Mouse (Mus musculus): Measurements from ENCODE around the gene Lpcat1. TPM values are rescaled to one million over a fixed set of nuclear protein-coding genes. Genes with fewer than 3 reads are reported as not detected.

Lpcat1 gene
- total RNA-seq, 4 experiments from 2014 or later, result 16.2 to 26.5 (median 20.5) TPM

Other genes with a start within 250 kb of the Lpcat1 start
- under 1 TPM in 1 of 4 experiments, not detected in 3; 0.15 TPM for gene Irx4, start 206.7 kb upstream of the Lpcat1 start, total RNA-seq (2022)
- 10 to 100 TPM; 58.8 to 75.6 (median 65.2) TPM for gene Mrpl36, start 138.7 kb upstream of the Lpcat1 start, total RNA-seq (2022)
- 100 to 1,000 TPM; 147 to 232 (median 199) TPM for gene Ndufs6, start 138.7 kb upstream of the Lpcat1 start, total RNA-seq (2022)
- gene Slc6a3, start 69.5 kb downstream of the Lpcat1 start, total RNA-seq (2022), result under 1 TPM in 1 of 4 experiments, not detected in 3; 0.15 TPM
- gene Clptm1l, start 136.8 kb downstream of the Lpcat1 start, total RNA-seq (2022), result 100 to 1,000 TPM; 157 to 197 (median 166) TPM
- gene Tert, start 159.7 kb downstream of the Lpcat1 start, total RNA-seq (2022), result 10 to 100 TPM in 3 of 4 experiments, 1 to 10 TPM in 1; 8.7 to 18.7 (median 12.3) TPM
- not detected for gene Slc6a18, start 210.8 kb downstream of the Lpcat1 start, total RNA-seq (2022)
- under 1 TPM in 3 of 4 experiments, not detected in 1; 0.09 to 0.70 (median 0.35) TPM for gene Slc6a19, start 237.7 kb downstream of the Lpcat1 start, total RNA-seq (2022)